Mouse (Mus musculus) hindbrain, embryonic 16.5 days (tissue): ENCODE data around the gene Lrrc30. TPM values are rescaled to one million over a fixed set of nuclear protein-coding genes. Genes with fewer than 3 reads are reported as not detected.

Source experiments
- ATAC-seq: fragments of 200-750 bp; cut with Nextera tagmentation; 2 replicates; pipeline ENCODE4 v1.8.0; 2017; ENCODE audit warnings: moderate TSS enrichment, moderate library complexity
- H3K27ac ChIP-seq: fragments of 300-500 bp; sonication (generic); 2 replicates; pipeline ENCODE4 v1.5.1; 2014; ENCODE audit warnings: low read depth, mild to moderate bottlenecking, control low read depth, low read length, moderate library complexity
- H3K27me3 ChIP-seq: fragments of 300-500 bp; sonication (generic); replicated peaks from 2 replicates; pipeline ENCODE4 v1.6.1; 2014; ENCODE audit warnings: low read length; ENCODE audit not compliant: control insufficient read depth, insufficient read depth
- H3K36me3 ChIP-seq: fragments of 300-500 bp; sonication (generic); 2 replicates; pipeline ENCODE4 v1.6.1; 2014; ENCODE audit warnings: mild to moderate bottlenecking, low read length, moderate library complexity, mixed read lengths; ENCODE audit not compliant: control insufficient read depth, insufficient read depth
- H3K4me1 ChIP-seq: fragments of 300-500 bp; sonication (generic); 2 replicates; pipeline ENCODE4 v1.6.1; 2014; ENCODE audit warnings: low read depth, low read length; ENCODE audit not compliant: control insufficient read depth, insufficient read depth
- H3K4me2 ChIP-seq: fragments of 300-500 bp; sonication (generic); 2 replicates; pipeline ENCODE4 v1.6.1; 2014; ENCODE audit warnings: mild to moderate bottlenecking, low read length, control low read depth, moderate library complexity
- H3K4me3 ChIP-seq: fragments of 300-500 bp; sonication (generic); 2 replicates; pipeline ENCODE4 v1.5.1; 2014; ENCODE audit warnings: mild to moderate bottlenecking, low read length, control low read depth, moderate library complexity
- H3K9ac ChIP-seq: fragments of 300-500 bp; sonication (generic); 2 replicates; pipeline ENCODE4 v1.6.1; 2014; ENCODE audit warnings: low read depth, mild to moderate bottlenecking, control low read depth, low read length, moderate library complexity
- H3K9me3 ChIP-seq: fragments of 300-500 bp; sonication (generic); 2 replicates; pipeline ENCODE4 v1.6.1; 2014; ENCODE audit warnings: mild to moderate bottlenecking, low read length, moderate library complexity; ENCODE audit not compliant: control insufficient read depth
- WGBS: fragments of 180-500 bp; shearing (Covaris S2); extraction: QIAGEN DNeasy Blood & Tissue Kit; methylation state at CpG from one replicate; pipeline ENCODE4 v1.1.7; 2014; 5-methylcytosine and 5-hydroxymethylcytosine counted together
- polyA plus RNA-seq: library from polyadenylated mRNA; unstranded; fragments of >200 nt; fragmentation: Nextera tagmentation; extraction: Ambion mirVana; gene quantifications from 2 replicates; pipeline ENCODE4 v1.2.1, GENCODE M21; 2015

The Lrrc30 gene
- polyA plus RNA-seq, 1 experiment from 2014 or later = not detected

DNA sequence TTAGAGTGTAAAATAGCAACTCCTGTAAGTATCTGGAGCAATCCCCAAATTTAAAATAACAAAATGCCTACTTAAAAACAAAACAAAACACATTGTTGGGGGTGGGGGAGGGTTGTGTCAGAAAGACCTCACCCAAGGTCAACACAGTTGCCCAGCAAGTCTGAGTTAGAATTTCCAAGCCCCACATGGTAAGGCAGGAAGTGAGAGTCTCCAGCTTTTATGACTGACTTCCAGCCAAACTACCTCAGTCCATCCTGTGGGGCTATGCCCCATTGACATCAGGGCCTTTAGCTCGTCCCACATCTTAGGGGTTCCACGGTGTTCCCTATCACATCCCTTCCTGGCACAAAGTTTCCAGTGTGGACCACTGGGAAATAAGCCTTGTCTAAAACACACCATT lies 4.4 kb upstream of the Lrrc30 start:
- no peak for ATAC-seq
- WGBS = 87% methylated on average over 2 of the region's 2 CpGs

DNA sequence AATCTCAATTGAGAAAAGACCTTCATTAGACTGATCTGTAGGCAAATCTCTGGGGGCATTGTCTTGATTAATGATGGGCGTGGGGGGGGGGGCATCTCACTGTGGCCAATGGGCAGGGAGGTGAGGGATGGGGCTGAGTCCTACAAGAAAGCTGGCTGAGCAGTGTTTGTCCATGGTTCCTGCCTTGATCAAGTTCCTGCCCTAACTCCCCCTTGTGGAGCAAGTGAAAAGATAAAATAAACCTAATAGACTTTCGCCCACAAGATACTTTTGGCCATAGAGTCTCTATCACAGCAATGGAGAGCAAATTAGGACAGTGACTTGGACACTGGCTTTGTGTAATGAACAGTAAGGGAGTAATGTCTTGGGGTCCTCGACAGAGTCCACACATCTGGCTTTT lies 3.8 kb upstream of the Lrrc30 start:
- WGBS = 72% methylated on average over 3 of the region's 3 CpGs
- Histone ChIP-seq H3K27ac (no peak overlapping the region), H3K4me2 (no peak overlapping the region), H3K4me1 (no peaks in the 10 kb centered on the region), H3K9me3 (no peaks in the 10 kb centered on the region), H3K4me3 (no peak overlapping the region), H3K9ac (no peak overlapping the region), H3K27me3 (no peaks in the 10 kb centered on the region), H3K36me3 (no peaks in the 10 kb centered on the region)
- ATAC-seq = no peak

More for the DNA sequence above, 4.4 kb upstream of the Lrrc30 start:
- H3K4me2 ChIP-seq = no peak overlapping the region
- H3K27me3 ChIP-seq = no peaks in the 10 kb centered on the region
- H3K9me3 ChIP-seq = no peaks in the 10 kb centered on the region
- no peak overlapping the region for H3K27ac ChIP-seq
- no peaks in the 10 kb centered on the region for H3K4me1 ChIP-seq
- H3K4me3 ChIP-seq = no peak overlapping the region
- H3K36me3 ChIP-seq = no peaks in the 10 kb centered on the region
- no peak overlapping the region for H3K9ac ChIP-seq

DNA sequence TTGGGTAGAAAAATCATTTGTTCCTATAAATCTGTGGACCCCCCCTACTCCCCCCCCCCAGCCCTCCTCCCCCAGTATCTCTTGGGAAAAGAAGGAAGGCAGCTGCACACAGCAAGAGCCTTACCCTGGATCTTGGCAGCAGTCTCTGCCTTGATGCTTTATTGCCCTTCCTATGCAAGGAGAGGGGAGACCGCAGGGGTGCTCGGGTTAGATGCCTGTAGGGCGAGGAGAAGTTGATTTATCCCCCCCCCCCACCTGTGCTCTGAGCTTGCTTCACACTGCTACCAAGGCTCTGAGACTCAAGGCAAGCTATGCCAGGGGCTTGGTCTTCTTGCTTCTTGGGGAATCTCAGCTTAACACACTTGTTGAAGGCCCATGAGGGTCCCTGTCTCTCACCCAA lies 2.8 kb downstream of the Lrrc30 start:
- H3K36me3 ChIP-seq = no peaks in the 10 kb centered on the region
- no peaks in the 10 kb centered on the region for H3K4me1 ChIP-seq
- H3K4me2 ChIP-seq = no peak overlapping the region
- no peak overlapping the region for H3K4me3 ChIP-seq
- no peaks in the 10 kb centered on the region for H3K27me3 ChIP-seq
- H3K9me3 ChIP-seq = no peaks in the 10 kb centered on the region
- no peak overlapping the region for H3K9ac ChIP-seq
- 48% methylated on average over 3 of the region's 3 CpGs for WGBS
- no peak overlapping the region for H3K27ac ChIP-seq
- ATAC-seq = no peak

DNA sequence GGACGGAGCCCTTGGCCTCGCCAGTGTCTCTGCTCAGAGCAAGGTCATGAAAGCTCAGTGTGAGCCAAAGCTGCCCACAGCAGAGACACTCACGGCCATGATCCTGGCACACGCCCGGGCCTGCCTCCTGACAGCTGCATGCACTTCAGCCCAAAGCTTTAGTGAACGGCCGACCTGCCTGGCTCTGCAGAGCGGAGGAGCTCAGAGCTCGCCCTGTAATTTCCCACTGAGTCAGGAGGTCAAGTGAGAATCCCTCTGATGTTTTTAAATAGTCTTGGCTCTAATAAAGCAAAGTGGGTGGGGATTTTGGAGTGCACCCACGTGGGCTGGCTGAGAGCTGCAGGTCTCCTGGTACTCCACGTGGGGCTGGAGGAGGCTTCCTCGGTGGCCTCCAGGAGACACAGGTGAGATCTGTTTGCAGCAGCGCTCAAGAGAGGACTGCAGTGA lies 3.3 kb downstream of the Lrrc30 start:
- 50% methylated on average over 13 of the region's 13 CpGs for WGBS
- no peaks in the 10 kb centered on the region for H3K4me1 ChIP-seq
- no peak overlapping the region for H3K9ac ChIP-seq
- no peaks in the 10 kb centered on the region for H3K27me3 ChIP-seq
- peak; percentile 48; the same call in 1 of the 2 replicates for ATAC-seq
- H3K4me3 ChIP-seq = no peak overlapping the region
- no peaks in the 10 kb centered on the region for H3K9me3 ChIP-seq
- H3K36me3 ChIP-seq = no peaks in the 10 kb centered on the region
- no peak overlapping the region for H3K27ac ChIP-seq
- no peak overlapping the region for H3K4me2 ChIP-seq

DNA sequence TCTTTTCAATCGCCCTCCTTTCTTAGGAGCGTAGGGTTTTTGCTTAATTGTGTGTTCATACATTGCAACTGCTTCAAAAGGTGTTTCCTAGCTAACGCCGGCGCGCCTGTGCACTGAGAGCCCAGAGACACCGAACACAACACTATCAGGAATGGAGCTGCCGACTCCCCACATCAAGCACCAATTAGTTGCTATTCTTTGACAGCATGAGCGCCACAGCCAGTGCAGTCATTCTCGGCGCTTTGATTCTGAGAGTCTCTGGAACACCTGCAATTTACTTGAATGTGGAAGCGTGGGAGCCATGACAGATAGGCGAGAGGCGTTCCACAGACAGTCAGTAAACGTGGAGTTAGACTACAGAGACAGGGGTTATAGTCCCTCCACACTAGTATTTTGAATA lies 4.0 kb downstream of the Lrrc30 start:
- no peak for ATAC-seq
- WGBS = 87% methylated on average over 15 of the region's 15 CpGs
- Histone ChIP-seq H3K9ac (no peak overlapping the region), H3K36me3 (no peaks in the 10 kb centered on the region), H3K4me1 (peaks cover 3% of the 10 kb centered on the region; the same call in 1 of the 2 replicates), H3K27me3 (no peaks in the 10 kb centered on the region), H3K4me3 (no peak overlapping the region), H3K4me2 (no peak overlapping the region), H3K27ac (no peak overlapping the region), H3K9me3 (no peaks in the 10 kb centered on the region)

- Histone ChIP-seq H3K4me2 (no peak overlapping the region), H3K9me3 (no peaks in the 10 kb centered on the region), H3K27me3 (no peaks in the 10 kb centered on the region), H3K4me3 (no peak overlapping the region), H3K27ac (no peak overlapping the region), H3K36me3 (no peaks in the 10 kb centered on the region), H3K9ac (no peak overlapping the region), H3K4me1 (peaks cover 4% of the 10 kb centered on the region; the same call in 1 of the 2 replicates)
- WGBS = 86% methylated on average over 5 of the region's 5 CpGs
- no peak for ATAC-seq
Observed at GRCm38 (mm10) chr17:67625431-67625830, 7.1 kb downstream of the Lrrc30 start.

DNA sequence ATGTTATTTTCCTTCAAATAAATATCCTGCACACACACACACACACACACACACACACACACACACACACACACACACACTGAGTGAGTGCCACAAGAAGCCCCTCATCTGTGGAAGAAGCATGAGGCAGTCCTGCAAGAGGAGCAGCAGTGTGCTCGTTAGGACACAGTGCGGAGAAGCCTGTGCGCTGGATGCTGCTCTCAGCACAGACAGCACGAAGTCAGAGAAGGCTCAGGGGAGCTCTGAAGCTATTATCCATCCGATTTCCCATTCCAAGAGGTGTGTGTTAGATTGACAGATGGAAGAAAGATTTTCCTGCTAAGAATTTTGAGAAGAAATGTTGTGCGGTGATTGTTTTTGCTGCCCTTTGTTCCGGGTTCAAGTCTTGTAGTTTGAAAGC lies 13.5 kb downstream of the Lrrc30 start:
- no peaks in the 10 kb centered on the region for H3K9me3 ChIP-seq
- H3K4me2 ChIP-seq = no peak overlapping the region
- H3K9ac ChIP-seq = no peak overlapping the region
- no peaks in the 10 kb centered on the region for H3K27me3 ChIP-seq
- no peak overlapping the region for H3K27ac ChIP-seq
- no peak for ATAC-seq
- no peaks in the 10 kb centered on the region for H3K36me3 ChIP-seq
- H3K4me3 ChIP-seq = no peak overlapping the region
- H3K4me1 ChIP-seq = peaks cover 4% of the 10 kb centered on the region; the same call in 1 of the 2 replicates
- WGBS = 54% methylated on average over 7 of the region's 7 CpGs

DNA sequence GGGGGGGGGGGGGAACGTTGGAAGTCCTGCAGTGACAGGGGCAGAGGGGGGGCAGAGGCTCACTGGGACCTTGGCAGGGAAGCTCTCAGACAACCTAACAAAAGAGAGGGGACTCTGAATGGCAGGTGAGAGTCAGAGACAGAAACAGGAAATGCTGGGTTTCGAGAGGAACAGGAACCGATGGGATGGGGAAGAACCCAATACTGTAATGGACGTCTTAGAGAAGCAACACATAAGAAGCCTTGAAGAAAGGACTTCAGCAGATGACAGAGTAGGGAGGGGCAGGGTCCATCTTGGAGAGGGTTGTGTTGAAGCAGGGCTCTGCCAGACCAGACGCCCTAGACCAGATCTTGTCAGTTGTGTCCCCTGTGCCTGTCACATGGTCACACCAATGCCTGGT lies 18.1 kb downstream of the Lrrc30 start:
- ATAC-seq = no peak
- WGBS = 86% methylated on average over 4 of the region's 5 CpGs

GRCm38 (mm10) chr17:67612576-67612975 lies 19.9 kb downstream of the Lrrc30 start:
- no peaks in the 10 kb centered on the region for H3K27me3 ChIP-seq
- no peak overlapping the region for H3K4me3 ChIP-seq
- H3K9me3 ChIP-seq = no peaks in the 10 kb centered on the region
- no peak overlapping the region for H3K4me2 ChIP-seq
- H3K27ac ChIP-seq = no peak overlapping the region
- no peaks in the 10 kb centered on the region for H3K36me3 ChIP-seq
- ATAC-seq = no peak
- WGBS = 85% methylated on average over 1 of the region's 1 CpGs
- no peak overlapping the region for H3K9ac ChIP-seq
- no peaks in the 10 kb centered on the region for H3K4me1 ChIP-seq

More for the DNA sequence above, 18.1 kb downstream of the Lrrc30 start:
- H3K9me3 ChIP-seq = no peaks in the 10 kb centered on the region
- H3K4me1 ChIP-seq = no peaks in the 10 kb centered on the region
- H3K36me3 ChIP-seq = no peaks in the 10 kb centered on the region
- H3K27me3 ChIP-seq = no peaks in the 10 kb centered on the region
- no peak overlapping the region for H3K4me2 ChIP-seq
- no peak overlapping the region for H3K27ac ChIP-seq
- H3K9ac ChIP-seq = no peak overlapping the region
- no peak overlapping the region for H3K4me3 ChIP-seq

GRCm38 (mm10) chr17:67612151-67612550 lies 20.4 kb downstream of the Lrrc30 start:
- Histone ChIP-seq H3K36me3 (no peaks in the 10 kb centered on the region), H3K9ac (no peak overlapping the region), H3K4me3 (no peak overlapping the region), H3K4me2 (no peak overlapping the region), H3K27me3 (no peaks in the 10 kb centered on the region), H3K27ac (no peak overlapping the region), H3K9me3 (no peaks in the 10 kb centered on the region), H3K4me1 (no peaks in the 10 kb centered on the region)
- WGBS = 86% methylated on average over 3 of the region's 3 CpGs
- ATAC-seq = no peak
